24 mouse cellular contexts compared by ENCODE assay signal in genomic region chr1:132864220-132864619, GRCm38 (mm10). TPM values are rescaled to one million over a fixed set of nuclear protein-coding genes. Genes with fewer than 3 reads are reported as not detected.
"Had no signal": no experiment of that assay in that cellular context is flagged by ENCODE, and none has a peak within 500 bp of the region (broad histone marks: within the 10 kb centered on the region; RNA-seq: fewer than 3 reads in every experiment).

No protein-coding gene starts in this region.

- ATAC-seq: intestine, embryonic 15.5 days; liver, embryonic 12.5 days; midbrain, embryonic 13.5 days; midbrain, embryonic 16.5 days had no signal

- H3K27me3 ChIP-seq: liver, embryonic 12.5 days; liver, embryonic 15.5 days; lung, embryonic 15.5 days; neural tube, embryonic 13.5 days; stomach, embryonic 15.5 days had no signal

- H3K4me3 ChIP-seq: intestine, embryonic 15.5 days; limb, embryonic 12.5 days; limb, embryonic 15.5 days; liver, embryonic 12.5 days; liver, embryonic 15.5 days; lung, embryonic 15.5 days; megakaryocyte, embryonic 14.5 days; midbrain, embryonic 10.5 days; midbrain, embryonic 13.5 days; myocyte; neural tube, embryonic 13.5 days; stomach, embryonic 15.5 days had no signal

- H3K4me1 ChIP-seq: intestine, embryonic 15.5 days; limb, embryonic 12.5 days; limb, embryonic 15.5 days; liver, embryonic 12.5 days; liver, embryonic 15.5 days; lung, embryonic 15.5 days; megakaryocyte, embryonic 14.5 days; stomach, embryonic 15.5 days had no signal

- H3K9ac ChIP-seq: intestine, embryonic 15.5 days; limb, embryonic 12.5 days; limb, embryonic 15.5 days; liver, embryonic 12.5 days; liver, embryonic 15.5 days; lung, embryonic 15.5 days; midbrain, embryonic 13.5 days; neural tube, embryonic 13.5 days; stomach, embryonic 15.5 days had no signal

- H3K27ac ChIP-seq: intestine, embryonic 15.5 days; kidney, postnatal 0 days; limb, embryonic 12.5 days; limb, embryonic 15.5 days; liver, embryonic 12.5 days; liver, embryonic 15.5 days; lung, embryonic 15.5 days; midbrain, embryonic 10.5 days; midbrain, embryonic 13.5 days; neural tube, embryonic 13.5 days; stomach, embryonic 15.5 days had no signal

- DNase-seq: left cerebral cortex, postnatal 4 days; lung, adult 18-20 months; lung, postnatal 10 days; lung, postnatal 36 days; retina, postnatal 1 day; right cerebral cortex, postnatal 25 days; spleen, adult 18-20 months; thymus, postnatal 25 days had no signal

- H3K4me2 ChIP-seq: intestine, embryonic 15.5 days; limb, embryonic 12.5 days; limb, embryonic 15.5 days; liver, embryonic 12.5 days; liver, embryonic 15.5 days; lung, embryonic 15.5 days; midbrain, embryonic 13.5 days; neural tube, embryonic 13.5 days; stomach, embryonic 15.5 days had no signal

- H3K9me3 ChIP-seq: intestine, embryonic 15.5 days; limb, embryonic 12.5 days; limb, embryonic 15.5 days; liver, embryonic 12.5 days; liver, embryonic 15.5 days; lung, embryonic 15.5 days; megakaryocyte, embryonic 14.5 days; midbrain, embryonic 10.5 days; midbrain, embryonic 13.5 days; neural tube, embryonic 13.5 days; stomach, embryonic 15.5 days had no signal

- H3K36me3 ChIP-seq: intestine, embryonic 15.5 days; limb, embryonic 12.5 days; limb, embryonic 15.5 days; liver, embryonic 12.5 days; liver, embryonic 15.5 days; lung, embryonic 15.5 days; midbrain, embryonic 10.5 days; midbrain, embryonic 13.5 days; neural tube, embryonic 13.5 days; stomach, embryonic 15.5 days had no signal

RNA-seq across cellular contexts. Expression of gene Lrrn2, which starts 15.9 kb away (rescaled TPM):
- total RNA-seq: monocyte, adult 5-6 weeks; neutrophil, adult 5-6 weeks had no signal
